Mouse (Mus musculus): ENCODE measurements at regions not wholly inside any gene's neighbourhood (a gene's known extent, or its start where the extent isn't known, plus 50 kb on each side); places are given as distances from the start of the nearest gene placed in this dataset.
"Not testable (repeated sequence)": the region's sequence is repeated elsewhere in the genome, so short reads cannot be mapped to it uniquely, and the experiment has no call there.

DNA sequence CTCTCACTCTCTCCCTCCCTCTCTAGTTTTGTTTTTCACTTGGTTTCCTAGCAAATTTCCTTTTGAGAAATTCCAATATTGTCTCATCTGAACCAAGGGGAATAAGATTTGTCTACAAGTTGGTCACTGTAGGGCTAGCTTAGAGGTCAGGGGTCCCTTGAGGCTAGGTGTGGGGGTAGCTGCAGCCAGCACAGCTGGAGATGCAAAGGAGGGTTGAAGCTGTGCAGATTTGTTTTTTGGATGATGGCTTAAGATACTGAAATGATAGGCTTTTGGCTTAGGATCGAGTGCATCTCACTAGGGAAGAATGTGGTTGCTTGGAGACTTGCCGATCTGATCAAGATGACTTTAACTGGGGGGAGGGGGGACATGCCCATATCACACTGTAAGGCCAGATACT lies 88.3 kb upstream of the Tmem28 start:
- DNase-seq = no peak

DNA sequence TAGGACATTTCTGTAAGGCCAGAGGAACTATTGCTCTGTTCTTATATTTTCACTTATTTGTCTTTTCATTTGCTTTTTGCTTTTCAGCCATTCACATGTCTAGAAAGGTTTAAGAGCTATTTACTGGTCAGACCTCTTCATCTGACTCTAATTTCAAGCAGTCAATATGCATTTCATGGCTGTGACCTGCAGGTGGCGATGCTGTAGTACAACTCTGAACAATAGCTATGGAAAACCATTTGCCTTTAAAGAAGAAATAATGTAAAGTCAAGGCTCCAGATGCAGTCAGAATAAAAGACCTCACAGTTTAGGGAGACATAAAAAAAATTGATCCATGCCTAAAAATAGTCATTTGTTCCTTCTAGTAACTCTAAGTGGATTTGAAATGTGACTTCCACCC lies 95.7 kb upstream of the Tmem28 start:
- DNase-seq = peak; percentile 13

DNA sequence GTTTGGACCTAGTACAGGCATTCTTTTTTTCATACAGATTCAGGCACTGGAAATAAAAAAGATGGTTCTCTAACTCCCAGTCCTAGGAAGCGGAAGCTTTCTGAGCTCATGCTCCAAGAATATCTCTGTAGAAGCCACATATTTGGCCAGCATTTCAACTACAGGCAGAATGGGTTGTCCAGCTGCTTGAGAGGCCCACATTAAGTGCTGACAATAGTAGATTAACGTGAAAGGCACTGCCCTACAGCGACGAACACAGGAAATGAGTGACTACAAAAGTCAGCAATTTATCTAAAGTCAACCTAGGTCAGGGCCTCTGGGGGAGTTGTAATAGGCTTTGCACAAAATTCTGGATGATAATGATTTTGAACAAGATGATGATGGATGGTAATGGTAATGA lies 125.5 kb upstream of the Tmem28 start:
- DNase-seq = no peak

DNA sequence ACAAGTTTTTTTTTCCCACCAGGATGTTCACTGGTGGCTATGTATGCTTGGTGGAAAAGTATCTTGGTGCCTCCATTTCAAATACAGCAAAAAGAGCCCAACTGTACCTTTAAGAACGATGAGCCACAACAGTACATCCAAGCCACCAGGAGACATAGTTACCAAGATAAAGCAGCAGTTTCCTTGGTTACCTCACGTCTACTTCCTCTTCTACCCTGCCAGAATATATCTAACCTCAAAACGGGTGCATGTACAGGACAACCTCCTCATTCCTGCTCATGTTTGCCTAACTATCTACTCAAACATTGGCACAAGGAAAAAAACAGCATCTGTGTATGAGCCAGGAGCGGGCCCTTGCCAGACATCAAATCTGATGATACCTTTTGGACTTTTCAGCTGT lies 129.8 kb upstream of the Tmem28 start:
- DNase-seq = no peak

DNA sequence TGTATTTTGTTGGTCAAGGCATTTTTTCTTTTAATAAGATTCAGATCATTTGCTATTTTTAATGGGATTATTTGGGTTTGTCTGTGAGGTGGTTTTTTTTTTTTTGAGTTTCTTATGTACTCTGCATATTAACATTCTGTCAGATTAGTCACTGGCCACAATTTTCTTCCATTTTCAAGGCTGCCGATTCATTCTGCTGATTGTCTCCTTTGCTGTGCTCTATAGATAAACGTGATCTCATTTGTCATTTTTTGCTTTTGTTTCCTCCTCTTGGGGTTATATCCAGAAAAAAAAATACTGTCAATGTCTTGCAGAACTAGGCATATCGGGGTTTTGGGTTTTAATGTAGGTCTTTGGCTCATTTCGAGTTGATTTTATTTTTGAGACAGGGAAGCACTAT lies 131.1 kb upstream of the Tmem28 start:
- no peak for DNase-seq

DNA sequence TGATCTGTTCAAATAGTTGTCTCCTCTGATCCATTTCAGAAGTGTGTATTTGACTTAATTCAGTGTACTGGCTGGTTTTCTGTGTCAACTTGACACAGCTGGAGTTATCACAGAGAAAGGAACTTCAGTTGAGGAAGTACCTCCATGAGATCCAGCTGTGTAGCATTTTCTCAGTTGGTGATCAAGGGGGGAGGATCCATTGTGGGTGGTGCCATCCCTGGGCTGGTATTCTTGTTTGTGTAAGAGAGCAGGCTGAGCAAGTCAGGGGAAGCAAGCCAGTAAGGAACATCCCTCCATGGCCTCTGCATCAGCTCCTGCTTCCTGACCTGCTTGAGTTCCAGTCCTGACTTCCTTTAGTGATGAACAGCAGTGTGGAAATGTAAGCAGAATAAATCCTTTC lies 138.3 kb upstream of the Tmem28 start:
- DNase-seq = not testable (repeated sequence)

DNA sequence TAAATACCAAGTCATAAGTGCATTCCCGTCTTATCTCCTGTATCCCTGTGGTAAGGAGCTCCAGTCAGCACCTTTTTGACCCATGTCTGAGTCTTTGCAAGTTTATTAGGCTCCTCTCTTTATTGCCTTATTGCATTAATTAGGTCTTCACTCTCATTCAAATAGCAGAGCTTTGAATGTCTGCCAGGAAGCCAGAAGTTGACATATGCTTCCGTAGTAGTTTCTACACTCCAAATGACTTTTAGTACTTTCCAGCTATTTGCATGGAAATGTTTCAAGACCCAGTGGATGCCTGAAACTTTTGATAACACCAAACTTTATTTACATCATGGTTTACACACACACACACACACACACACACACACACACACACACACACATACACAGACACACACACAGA lies 153.2 kb upstream of the Tmem28 start:
- no peak for DNase-seq

DNA sequence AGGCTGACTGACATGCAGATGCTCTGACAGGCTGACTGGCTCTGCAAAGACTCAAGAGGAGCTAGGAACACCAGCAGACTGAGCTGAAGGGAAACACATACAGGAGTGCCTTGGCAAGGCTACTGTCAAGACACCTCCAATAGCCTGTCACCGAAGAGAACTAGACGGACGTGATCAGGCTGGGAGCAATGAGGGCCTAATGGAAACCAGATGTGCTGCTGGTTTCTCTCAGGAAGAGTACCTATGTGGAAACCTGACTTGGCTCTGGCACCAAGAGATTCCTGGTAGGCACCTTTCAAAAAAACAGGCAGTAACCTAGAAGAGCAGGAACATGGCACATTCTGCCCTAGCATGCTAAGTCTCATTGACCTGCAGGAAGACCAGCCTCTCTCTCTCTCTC lies 158.3 kb upstream of the Tmem28 start:
- DNase-seq = no peak

DNA sequence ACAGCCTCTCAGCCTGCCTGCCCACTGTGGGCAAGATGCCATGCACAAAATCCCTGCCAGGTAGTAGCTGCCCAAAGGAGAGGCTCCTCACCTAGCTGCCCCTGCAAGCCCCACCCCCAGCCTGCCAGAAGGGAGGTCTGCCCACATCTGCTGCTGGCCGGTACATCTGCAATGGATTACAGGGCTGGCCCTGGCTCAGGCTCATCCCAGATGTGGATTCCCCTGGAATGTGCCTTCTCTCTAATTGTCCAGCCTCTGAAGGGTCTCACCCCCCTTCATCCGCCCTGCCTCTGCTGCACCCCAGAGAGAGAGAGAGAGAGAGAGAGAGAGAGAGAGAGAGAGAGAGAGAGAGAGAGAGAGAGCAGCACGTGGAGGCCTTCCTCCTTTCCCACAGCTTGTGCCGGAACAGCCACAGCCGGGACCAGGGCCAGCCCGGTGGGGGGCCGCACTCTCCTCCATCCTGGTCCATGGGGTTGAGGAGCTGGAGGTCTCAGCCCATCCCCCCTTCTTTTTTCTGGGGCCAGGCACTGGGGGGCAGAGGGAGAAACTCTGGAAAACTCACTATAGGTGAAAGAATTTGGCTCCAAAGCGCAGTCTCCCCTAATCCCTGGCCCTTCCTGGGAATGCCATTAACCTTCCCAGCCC lies 161.2 kb upstream of the Tmem28 start:
- DNase-seq = no peak

DNA sequence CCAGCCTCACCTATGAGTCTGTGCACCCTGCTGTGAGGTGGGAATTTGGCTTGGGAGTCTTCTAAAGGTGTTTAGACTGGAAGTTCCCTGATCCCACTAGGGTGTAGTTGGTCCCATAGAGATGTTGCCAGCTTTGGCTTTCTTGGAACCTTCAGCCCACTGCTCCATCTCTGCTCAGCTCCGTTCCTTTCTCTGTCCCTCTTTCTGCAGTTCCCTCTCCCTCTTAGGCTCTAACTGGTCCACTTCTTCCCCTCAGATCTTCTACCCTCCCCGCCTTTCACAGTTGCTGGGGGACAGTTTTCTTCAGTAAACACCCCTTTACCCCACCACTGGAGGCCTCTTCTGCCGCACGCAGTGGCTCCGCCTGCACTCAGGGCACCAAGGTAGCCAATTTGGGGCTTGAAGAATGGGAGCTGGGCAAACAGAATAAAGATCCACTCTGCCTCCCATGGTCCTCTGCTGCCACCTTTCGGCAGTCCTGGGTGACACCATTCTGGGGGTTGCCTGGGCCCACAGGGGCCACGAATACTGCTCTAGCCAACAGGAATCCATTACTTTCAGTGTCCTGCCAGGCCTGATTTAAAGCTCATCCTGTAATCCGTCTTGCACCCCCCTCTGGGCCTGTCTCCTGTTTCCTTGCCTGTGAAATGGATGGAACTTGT lies 162.9 kb upstream of the Tmem28 start:
- DNase-seq = peak; percentile 79

DNA sequence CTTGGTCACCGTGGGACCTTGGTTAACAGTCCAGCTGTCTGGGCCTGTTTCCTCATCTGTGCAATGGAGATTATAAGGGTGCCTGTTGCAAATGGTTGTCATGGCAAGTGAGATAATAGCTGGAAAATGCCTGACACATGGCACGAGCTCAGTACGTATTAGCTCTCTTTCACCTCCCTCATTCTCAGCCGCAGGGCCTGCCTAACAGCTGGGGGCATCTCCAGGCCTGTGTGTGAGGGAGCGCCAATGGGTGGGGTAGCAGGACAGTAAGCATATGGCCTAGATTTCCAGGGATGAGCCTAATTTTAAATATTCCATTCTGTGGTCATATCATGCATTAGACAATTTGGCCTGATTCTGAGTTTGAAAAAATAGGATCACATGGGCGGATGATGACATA lies 163.8 kb upstream of the Tmem28 start:
- DNase-seq = no peak

DNA sequence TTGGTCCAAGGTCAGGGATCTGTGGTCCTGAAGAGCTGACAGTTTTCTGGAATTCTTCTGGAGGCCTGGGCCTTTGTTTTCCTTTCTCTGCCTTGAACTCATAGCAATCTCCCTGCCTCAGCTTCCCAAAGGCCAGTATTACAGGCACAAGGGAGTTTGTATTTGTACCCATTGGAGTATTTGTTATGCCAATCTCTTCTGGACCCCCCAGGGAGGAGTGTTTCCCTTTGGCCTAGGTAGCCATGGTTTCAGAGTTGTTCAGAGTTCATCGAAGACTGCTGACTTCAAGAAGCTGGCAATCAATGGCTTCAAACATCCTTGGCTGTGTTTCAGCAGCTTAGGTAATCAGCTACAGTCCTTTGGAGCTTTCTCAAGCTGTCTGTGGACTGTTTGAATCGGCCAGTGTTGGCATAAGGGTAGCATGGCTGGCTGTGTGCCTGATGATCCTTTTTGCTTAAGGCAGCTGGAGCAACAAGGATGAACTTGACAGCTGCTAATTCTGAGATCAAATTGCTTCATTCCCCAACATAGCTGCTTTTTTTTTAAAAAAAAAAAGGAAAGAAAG lies 161.2 kb upstream of the Pja1 start:
- peak; percentile 45 for DNase-seq

DNA sequence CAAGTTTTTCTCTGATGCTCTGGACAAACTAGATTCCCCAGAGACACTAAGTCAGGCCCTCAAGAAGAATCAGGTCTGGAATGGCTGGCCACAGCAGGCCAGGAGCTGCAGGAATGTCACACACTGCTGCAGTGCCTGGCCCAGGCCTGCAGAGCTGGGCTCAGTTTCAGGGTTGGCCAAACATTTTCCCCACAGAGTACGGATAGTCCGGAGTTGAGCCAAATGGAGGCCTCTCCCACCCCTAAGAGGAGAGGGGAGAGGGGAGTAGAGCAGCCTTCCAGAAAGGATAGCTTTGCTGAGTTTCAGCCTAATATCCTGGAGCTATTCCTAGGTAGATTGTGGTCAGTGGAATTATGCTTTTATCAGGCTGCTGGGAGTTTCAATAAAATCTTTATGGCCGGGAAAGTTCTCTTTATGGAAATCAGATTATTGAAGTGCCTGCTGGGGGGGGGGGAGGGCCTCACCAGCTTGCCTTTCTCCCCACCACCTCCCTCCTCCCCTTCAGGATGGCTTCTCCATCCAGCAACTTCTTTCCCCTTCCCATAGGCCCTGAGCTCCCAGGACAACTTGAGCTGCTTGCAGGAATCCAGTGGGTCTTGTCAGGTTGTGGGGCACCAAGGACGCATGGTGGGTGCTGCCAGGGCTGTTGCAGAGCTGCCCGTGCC lies 153.6 kb upstream of the Pja1 start:
- DNase-seq = no peak

DNA sequence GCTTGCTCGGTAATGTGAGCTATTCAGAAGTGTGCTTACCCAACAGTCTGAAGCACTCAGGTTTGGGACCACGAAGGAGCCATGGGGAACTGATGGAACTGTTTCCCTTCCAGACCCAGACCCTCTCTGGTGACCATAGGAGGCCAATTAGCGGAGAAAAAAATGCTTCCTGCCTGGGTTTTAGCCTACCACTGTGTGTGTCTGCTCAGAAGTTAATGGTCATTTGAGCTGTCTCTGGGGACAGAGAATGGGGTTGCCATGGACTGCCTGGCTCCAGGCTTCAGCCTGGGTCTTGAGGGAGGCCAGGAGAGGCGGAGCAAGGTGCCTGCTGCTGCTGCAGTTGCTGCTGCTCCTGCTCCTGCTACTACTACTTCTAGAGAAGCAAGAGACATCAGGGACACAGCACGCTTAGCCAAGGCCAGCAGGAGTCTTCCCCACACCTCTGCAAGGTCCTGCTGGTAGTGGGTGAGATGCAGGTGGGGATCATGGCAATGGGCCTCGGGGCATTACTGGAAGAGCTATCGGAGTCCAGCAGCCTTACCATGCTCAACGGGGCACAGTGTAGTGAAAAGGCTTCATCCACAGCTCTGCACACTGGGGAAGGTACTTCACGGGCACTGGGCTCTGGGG lies 141.2 kb upstream of the Pja1 start:
- peak; percentile 14 for DNase-seq

DNA sequence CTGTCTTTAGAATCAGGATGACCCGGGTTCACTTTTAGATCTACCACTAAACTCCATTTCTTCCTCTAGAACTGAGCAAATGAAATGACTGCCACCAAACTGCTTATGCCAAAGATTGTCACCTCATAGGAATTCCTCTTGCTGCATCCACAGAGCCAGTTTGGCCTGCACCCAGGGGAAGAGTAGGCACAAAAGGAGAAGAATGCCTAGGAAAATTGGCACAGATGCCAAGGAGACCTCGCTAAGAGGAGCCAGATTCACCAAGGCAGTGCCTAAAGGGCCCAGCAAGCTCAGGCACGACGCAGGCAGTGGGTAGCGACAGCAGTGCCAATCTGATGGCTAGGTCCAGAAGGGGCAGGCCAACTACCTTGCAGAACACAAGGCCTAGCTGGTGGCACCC lies 139.0 kb upstream of the Pja1 start:
- no peak for DNase-seq

DNA sequence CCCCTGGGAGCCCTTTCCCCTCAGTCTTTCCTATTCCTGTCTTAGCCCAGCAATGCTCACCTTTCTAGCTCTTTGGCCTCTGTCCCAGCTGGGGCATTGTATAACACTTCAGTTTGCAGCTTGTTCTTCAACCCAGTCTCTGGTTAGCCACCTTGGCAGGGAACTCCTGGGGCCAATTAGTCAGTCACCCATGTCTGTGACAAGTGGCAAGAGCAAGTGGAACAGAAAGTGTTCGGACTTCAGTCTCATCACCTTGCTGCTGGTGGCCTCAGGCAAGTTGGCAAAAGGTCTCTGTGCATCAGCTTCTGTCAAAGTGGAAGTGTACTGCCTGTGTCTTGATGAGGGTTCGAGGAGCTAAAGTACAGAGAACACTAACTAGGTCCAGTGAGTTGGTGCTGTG lies 138.5 kb upstream of the Pja1 start:
- DNase-seq = no peak

DNA sequence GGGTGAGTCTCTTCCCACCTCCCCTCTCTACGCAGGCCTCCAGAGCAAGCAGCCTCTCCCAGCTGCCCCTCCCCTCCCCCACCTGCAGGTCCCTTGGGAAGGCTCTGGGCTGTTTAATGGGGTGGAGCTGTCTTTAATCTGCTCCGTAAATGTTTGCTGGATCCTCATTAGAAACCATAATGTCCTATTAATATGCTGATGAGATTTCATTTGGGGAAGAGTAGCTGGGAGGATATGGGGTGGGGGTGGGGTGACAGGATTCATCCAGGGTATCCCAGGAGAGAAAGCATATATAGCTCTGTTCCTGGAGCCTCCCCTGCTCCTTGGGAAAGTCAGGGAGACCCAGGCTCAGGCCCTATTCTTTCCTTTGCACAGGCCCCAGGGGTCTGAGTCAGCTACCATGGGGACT lies 137.2 kb upstream of the Pja1 start:
- DNase-seq = no peak

DNA sequence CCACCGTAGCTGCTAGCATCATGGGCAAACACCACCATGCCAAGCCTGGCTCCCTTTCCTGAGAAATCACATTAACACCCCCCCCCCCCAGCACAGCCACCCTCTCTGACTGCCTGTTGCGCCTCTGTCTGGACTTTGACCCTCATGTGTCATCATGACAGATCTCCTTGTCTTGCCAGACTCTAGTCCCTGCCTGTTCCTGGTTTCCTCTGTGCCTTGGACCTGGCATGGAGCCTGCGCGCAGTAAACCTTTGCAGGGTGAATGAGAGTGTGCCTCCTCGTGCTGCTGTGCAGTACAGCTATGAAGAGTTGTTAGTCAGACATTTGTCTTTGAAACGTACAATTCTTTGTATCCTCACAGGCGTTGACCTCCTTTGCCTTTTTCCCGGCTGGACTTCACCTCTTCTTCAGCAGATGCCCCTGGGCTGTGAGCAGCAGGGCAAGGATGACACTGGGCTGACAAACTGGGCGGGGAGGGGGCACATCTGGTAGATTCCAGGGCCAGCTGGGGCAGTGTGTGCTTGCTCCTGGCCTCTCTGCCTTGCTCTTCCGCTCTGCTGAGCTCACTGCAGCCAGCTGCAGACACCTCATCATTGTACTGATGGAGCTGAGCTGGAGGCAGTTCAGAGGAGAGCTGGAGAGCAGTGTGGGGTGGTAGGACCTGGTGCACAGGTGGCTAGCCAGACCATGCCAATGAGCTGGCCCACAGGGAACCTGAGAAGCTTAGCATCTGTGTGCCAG lies 134.2 kb upstream of the Pja1 start:
- peak; percentile 44 for DNase-seq

DNA sequence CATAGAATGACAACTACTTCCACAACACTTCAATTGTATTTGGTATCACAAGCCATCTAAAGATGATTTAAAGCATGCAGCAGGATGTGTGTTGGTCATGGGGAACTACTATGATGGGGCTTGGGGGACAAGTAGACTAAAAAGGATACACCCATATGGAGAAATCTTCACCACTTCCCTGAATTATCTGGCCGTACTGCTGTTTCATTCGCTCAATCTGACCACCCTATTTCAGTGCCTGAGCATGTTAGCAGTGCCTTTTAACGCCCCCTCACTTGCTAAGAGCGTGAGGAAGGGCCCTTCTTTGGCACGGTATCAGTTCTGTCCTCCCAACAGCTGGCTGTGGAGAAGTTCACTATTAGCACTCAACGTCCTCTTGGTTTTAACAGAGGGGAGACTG lies 132.6 kb upstream of the Pja1 start:
- no peak for DNase-seq

DNA sequence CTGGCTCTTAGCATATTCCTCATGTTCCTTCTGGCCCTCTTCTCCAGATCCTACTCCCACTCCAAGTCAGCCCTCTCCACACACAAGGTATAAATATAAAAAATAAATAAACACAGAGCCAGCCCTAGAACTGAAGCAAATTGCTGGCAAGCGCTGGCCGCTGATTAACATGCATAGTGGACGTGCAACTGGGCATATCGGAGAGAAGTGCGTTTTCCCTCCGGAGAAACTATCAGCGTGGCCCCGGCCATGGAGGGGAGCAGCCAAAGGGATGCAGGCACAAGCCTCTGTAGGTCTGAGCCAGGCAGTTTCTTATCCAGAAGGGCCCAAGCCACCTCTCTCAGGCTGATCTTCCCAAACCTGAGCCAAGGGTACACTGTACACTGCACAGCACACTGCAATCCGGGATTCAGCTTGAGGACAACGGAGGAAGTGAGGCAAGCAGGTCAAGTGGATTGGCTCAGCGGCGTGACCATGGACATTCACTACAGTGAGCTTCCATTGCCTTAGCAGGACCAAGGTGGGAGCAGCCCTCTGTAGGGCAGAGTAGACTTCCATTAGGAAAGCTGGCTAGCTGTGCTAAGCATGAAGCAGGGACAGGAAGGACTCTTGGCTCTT lies 131.3 kb upstream of the Pja1 start:
- no peak for DNase-seq

DNA sequence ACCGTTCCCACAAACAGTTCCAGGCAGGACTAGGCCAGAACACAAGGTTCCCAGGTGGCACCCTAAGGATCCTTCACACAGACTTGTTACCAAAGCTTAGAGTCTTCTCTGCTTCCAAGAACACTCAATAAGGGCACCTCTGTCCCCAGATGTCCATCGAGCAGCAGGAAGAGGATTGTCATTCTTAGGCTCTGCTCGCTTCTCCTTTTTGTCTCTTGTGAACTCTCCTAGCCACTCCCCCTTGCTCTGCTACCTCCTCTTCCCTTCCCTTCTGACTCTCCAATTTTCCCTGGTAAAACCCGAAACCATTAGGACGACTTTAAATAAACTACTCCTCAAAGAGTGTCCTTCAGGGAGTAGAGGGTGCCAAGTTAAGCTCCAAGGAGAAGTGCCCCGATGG lies 124.4 kb upstream of the Pja1 start:
- DNase-seq = no peak
